Mouse (Mus musculus): ENCODE data around the gene Tent2. TPM values are rescaled to one million over a fixed set of nuclear protein-coding genes. Genes with fewer than 3 reads are reported as not detected.
A peak's percentile ranks its signal among the peaks of the same experiment; 100 is the strongest.

The Tent2 gene
- polyA plus RNA-seq, 1 experiment: 9.6 TPM

GRCm38 (mm10) chr13:93143819-93144283, 48.3 kb downstream of the Tent2 start:
- TF ChIP-seq CTCF (IDR thresholded peaks at IDR 0.05; ENCODE audit: extremely low read depth, insufficient read length, insufficient replicate concordance, low read depth, low read length) (no peak), POLR2A (IDR thresholded peaks at IDR 0.05; ENCODE audit: low read depth, low read length) (no peak)
- Histone ChIP-seq H3K27ac (ENCODE audit: insufficient read depth, low read depth, low read length) (no peak overlapping the region), H3K36me3 (ENCODE audit: control insufficient read depth, insufficient read depth, low read length) (peaks cover 9% of the 10 kb centered on the region), H3K4me1 (ENCODE audit: control insufficient read depth, insufficient read depth, insufficient read length, low read length) (peaks cover 3% of the 10 kb centered on the region; the same call in 1 of the 2 replicates), H3K27me3 (ENCODE audit: control insufficient read depth, insufficient read depth, low read length) (no peaks in the 10 kb centered on the region), H3K4me3 (ENCODE audit: low read depth, low read length) (peak overlapping the region; percentile 70)
- WGBS: 14% methylated on average over 11 of the region's 11 CpGs

GRCm38 (mm10) chr13:93141184-93141583, 51.0 kb downstream of the Tent2 start:
- H3K36me3 ChIP-seq (ENCODE audit: control insufficient read depth, insufficient read depth, low read length): peaks cover 3% of the 10 kb centered on the region
- no peak overlapping the region for H3K27ac ChIP-seq (ENCODE audit: insufficient read depth, low read depth, low read length)
- peaks cover 3% of the 10 kb centered on the region; the same call in 1 of the 2 replicates for H3K4me1 ChIP-seq (ENCODE audit: control insufficient read depth, insufficient read depth, insufficient read length, low read length)
- no peak overlapping the region for H3K4me3 ChIP-seq (ENCODE audit: low read depth, low read length)
- TF ChIP-seq CTCF (IDR thresholded peaks at IDR 0.05; ENCODE audit: extremely low read depth, insufficient read length, insufficient replicate concordance, low read depth, low read length) (no peak), POLR2A (IDR thresholded peaks at IDR 0.05; ENCODE audit: low read depth, low read length) (no peak)
- no peaks in the 10 kb centered on the region for H3K27me3 ChIP-seq (ENCODE audit: control insufficient read depth, insufficient read depth, low read length)
- 91% methylated on average over 6 of the region's 6 CpGs for WGBS

- H3K4me1 ChIP-seq (ENCODE audit: control insufficient read depth, insufficient read depth, insufficient read length, low read length): no peaks in the 10 kb centered on the region
- WGBS: 53% methylated on average over 1 of the region's 1 CpGs
- no peak overlapping the region for H3K4me3 ChIP-seq (ENCODE audit: low read depth, low read length)
- no peaks in the 10 kb centered on the region for H3K27me3 ChIP-seq (ENCODE audit: control insufficient read depth, insufficient read depth, low read length)
- no peaks in the 10 kb centered on the region for H3K36me3 ChIP-seq (ENCODE audit: control insufficient read depth, insufficient read depth, low read length)
- no peak overlapping the region for H3K27ac ChIP-seq (ENCODE audit: insufficient read depth, low read depth, low read length)
- TF ChIP-seq POLR2A (IDR thresholded peaks at IDR 0.05; ENCODE audit: low read depth, low read length) (no peak), CTCF (IDR thresholded peaks at IDR 0.05; ENCODE audit: extremely low read depth, insufficient read length, insufficient replicate concordance, low read depth, low read length) (no peak)
Observed at GRCm38 (mm10) chr13:93138059-93138458, 54.1 kb downstream of the Tent2 start.

- no peak overlapping the region for H3K27ac ChIP-seq (ENCODE audit: insufficient read depth, low read depth, low read length)
- no peak for TF ChIP-seq POLR2A (IDR thresholded peaks at IDR 0.05; ENCODE audit: low read depth, low read length)
- TF ChIP-seq CTCF (IDR thresholded peaks at IDR 0.05; ENCODE audit: extremely low read depth, insufficient read length, insufficient replicate concordance, low read depth, low read length): no peak
- no peak overlapping the region for H3K4me3 ChIP-seq (ENCODE audit: low read depth, low read length)
- H3K4me1 ChIP-seq (ENCODE audit: control insufficient read depth, insufficient read depth, insufficient read length, low read length): no peaks in the 10 kb centered on the region
- WGBS: 86% methylated on average over 7 of the region's 7 CpGs
- H3K36me3 ChIP-seq (ENCODE audit: control insufficient read depth, insufficient read depth, low read length): no peaks in the 10 kb centered on the region
- no peaks in the 10 kb centered on the region for H3K27me3 ChIP-seq (ENCODE audit: control insufficient read depth, insufficient read depth, low read length)
Observed at GRCm38 (mm10) chr13:93137098-93137497, 55.1 kb downstream of the Tent2 start.

GRCm38 (mm10) chr13:93136251-93136650, 55.9 kb downstream of the Tent2 start:
- TF ChIP-seq CTCF (IDR thresholded peaks at IDR 0.05; ENCODE audit: extremely low read depth, insufficient read length, insufficient replicate concordance, low read depth, low read length) (no peak), POLR2A (IDR thresholded peaks at IDR 0.05; ENCODE audit: low read depth, low read length) (no peak)
- Histone ChIP-seq H3K4me3 (ENCODE audit: low read depth, low read length) (no peak overlapping the region), H3K27ac (ENCODE audit: insufficient read depth, low read depth, low read length) (no peak overlapping the region), H3K36me3 (ENCODE audit: control insufficient read depth, insufficient read depth, low read length) (no peaks in the 10 kb centered on the region), H3K27me3 (ENCODE audit: control insufficient read depth, insufficient read depth, low read length) (no peaks in the 10 kb centered on the region), H3K4me1 (ENCODE audit: control insufficient read depth, insufficient read depth, insufficient read length, low read length) (no peaks in the 10 kb centered on the region)
- 90% methylated on average over 1 of the region's 1 CpGs for WGBS

- Histone ChIP-seq H3K36me3 (ENCODE audit: control insufficient read depth, insufficient read depth, low read length) (no peaks in the 10 kb centered on the region), H3K4me1 (ENCODE audit: control insufficient read depth, insufficient read depth, insufficient read length, low read length) (no peaks in the 10 kb centered on the region), H3K27ac (ENCODE audit: insufficient read depth, low read depth, low read length) (no peak overlapping the region), H3K4me3 (ENCODE audit: low read depth, low read length) (no peak overlapping the region), H3K27me3 (ENCODE audit: control insufficient read depth, insufficient read depth, low read length) (no peaks in the 10 kb centered on the region)
- no peak for TF ChIP-seq CTCF (IDR thresholded peaks at IDR 0.05; ENCODE audit: extremely low read depth, insufficient read length, insufficient replicate concordance, low read depth, low read length)
- 83% methylated on average over 2 of the region's 2 CpGs for WGBS
Observed at GRCm38 (mm10) chr13:93135501-93135900, 56.7 kb downstream of the Tent2 start.

GRCm38 (mm10) chr13:93130674-93131073, 61.5 kb downstream of the Tent2 start:
- TF ChIP-seq CTCF (IDR thresholded peaks at IDR 0.05; ENCODE audit: extremely low read depth, insufficient read length, insufficient replicate concordance, low read depth, low read length): no peak
- TF ChIP-seq POLR2A (IDR thresholded peaks at IDR 0.05; ENCODE audit: low read depth, low read length): no peak
- no peaks in the 10 kb centered on the region for H3K36me3 ChIP-seq (ENCODE audit: control insufficient read depth, insufficient read depth, low read length)
- H3K27ac ChIP-seq (ENCODE audit: insufficient read depth, low read depth, low read length): no peak overlapping the region
- H3K4me1 ChIP-seq (ENCODE audit: control insufficient read depth, insufficient read depth, insufficient read length, low read length): no peaks in the 10 kb centered on the region
- WGBS: 80% methylated on average over 3 of the region's 3 CpGs
- H3K4me3 ChIP-seq (ENCODE audit: low read depth, low read length): no peak overlapping the region
- no peaks in the 10 kb centered on the region for H3K27me3 ChIP-seq (ENCODE audit: control insufficient read depth, insufficient read depth, low read length)
